Mouse (Mus musculus): ENCODE results near the gene Med13l.

DNA sequence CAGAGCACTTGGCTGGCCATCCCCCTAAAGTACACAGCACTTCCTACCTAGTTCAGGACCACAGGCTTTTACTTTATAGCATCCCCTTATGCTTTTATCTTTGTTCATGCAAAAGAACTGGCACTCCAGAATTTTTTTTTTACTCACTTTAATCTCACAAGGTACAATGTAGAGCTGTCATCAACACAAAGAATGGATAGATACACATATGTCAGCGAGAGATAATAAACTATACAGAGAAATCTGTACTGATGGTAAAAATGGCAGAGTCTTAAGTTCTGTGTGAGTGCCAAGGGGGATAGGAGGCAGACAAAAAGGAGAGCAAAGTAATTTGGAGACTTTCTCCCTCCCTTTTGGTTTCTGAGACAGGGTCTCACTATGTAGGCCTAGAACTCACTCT lies 47.4 kb downstream of the Med13l start:
- TF ChIP-seq GATA1 (IDR thresholded peaks at IDR 0.05; ENCODE audit: borderline replicate concordance, low read length), result no peak
- TF ChIP-seq FLI1 (IDR thresholded peaks at IDR 0.05; ENCODE audit: low read length), result no peak
